Mouse (Mus musculus) kidney, adult 2 months (tissue): Measurements from ENCODE around the gene Id3. TPM values are rescaled to one million over a fixed set of nuclear protein-coding genes. Genes with fewer than 3 reads are reported as not detected.
A peak's percentile ranks its signal among the peaks of the same experiment; 100 is the strongest.

Source experiments
- DNase-seq: peaks from one replicate; pipeline ENCODE4 v3.0.0; 2021
- H3K27ac ChIP-seq: fragments of 200-500 bp; 2 replicates; pipeline ENCODE4 v1.5.1; 2012; ENCODE audit warnings: low read depth, low read length, control low read depth, inconsistent platforms; ENCODE audit not compliant: insufficient read depth
- H3K27me3 ChIP-seq: fragments of 200-500 bp; replicated peaks from 2 replicates; pipeline ENCODE4 v1.6.1; 2012; ENCODE audit warnings: mild to moderate bottlenecking, moderate library complexity, low read length, inconsistent platforms; ENCODE audit not compliant: control insufficient read depth, insufficient read depth
- H3K36me3 ChIP-seq: fragments of 200-500 bp; 2 replicates; pipeline ENCODE4 v1.6.1; 2012; ENCODE audit warnings: mild to moderate bottlenecking, moderate library complexity, low read length, inconsistent platforms; ENCODE audit not compliant: control insufficient read depth, insufficient read depth
- H3K4me1 ChIP-seq: fragments of 200-500 bp; 2 replicates; pipeline ENCODE4 v1.6.1; 2011; ENCODE audit warnings: low read length; ENCODE audit not compliant: control insufficient read depth, insufficient read depth
- H3K4me3 ChIP-seq: fragments of 200-500 bp; 2 replicates; pipeline ENCODE4 v1.5.1; 2011; ENCODE audit warnings: mild to moderate bottlenecking, low read depth, low read length, control low read depth; ENCODE audit not compliant: insufficient read depth
- CTCF ChIP-seq: fragments of 200-500 bp; conservative IDR thresholded peaks from 2 replicates; pipeline ENCODE4 v1.5.1; 2011; ENCODE audit warnings: low read depth, mild to moderate bottlenecking, control low read depth, low read length, moderate library complexity, mixed read lengths; ENCODE audit not compliant: insufficient read depth, insufficient read length
- POLR2A ChIP-seq: fragments of 200-500 bp; IDR thresholded peaks from one replicate; pipeline ENCODE4 v1.6.1; 2011; ENCODE audit warnings: low read depth, low read length, control low read depth
- WGBS: fragments of 180-500 bp; shearing (Covaris S2); methylation state at CpG from one replicate; pipeline ENCODE4 v1.1.7; 2018; 5-methylcytosine and 5-hydroxymethylcytosine counted together
- polyA plus RNA-seq: library from polyadenylated mRNA; depleted of rRNA; stranded (reverse); fragments of >200 nt; gene quantifications from 2 replicates; pipeline ENCODE4 v1.2.3, GENCODE M21; 2012

The Id3 gene
- polyA plus RNA-seq, 1 experiment: 259 TPM

DNA sequence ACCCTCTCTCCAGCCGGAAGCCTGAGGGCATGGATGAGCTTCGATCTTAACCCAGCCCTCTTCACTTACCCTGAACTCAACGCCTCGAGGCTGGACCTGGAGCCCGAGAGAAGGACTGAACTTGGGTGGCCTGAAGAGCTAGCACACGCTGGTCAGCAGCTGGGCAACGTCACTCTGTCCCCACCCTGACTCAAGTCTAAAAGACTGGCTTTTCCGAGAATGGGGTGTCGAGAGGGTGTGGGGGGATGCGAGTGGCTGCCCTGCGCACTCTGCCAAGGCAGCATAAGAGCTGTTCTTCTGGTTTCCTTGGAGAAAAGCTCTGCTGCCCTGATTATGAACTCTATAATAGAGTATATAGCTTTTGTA, 1.6 kb downstream of the Id3 start:
- DNase-seq: no peak

DNA sequence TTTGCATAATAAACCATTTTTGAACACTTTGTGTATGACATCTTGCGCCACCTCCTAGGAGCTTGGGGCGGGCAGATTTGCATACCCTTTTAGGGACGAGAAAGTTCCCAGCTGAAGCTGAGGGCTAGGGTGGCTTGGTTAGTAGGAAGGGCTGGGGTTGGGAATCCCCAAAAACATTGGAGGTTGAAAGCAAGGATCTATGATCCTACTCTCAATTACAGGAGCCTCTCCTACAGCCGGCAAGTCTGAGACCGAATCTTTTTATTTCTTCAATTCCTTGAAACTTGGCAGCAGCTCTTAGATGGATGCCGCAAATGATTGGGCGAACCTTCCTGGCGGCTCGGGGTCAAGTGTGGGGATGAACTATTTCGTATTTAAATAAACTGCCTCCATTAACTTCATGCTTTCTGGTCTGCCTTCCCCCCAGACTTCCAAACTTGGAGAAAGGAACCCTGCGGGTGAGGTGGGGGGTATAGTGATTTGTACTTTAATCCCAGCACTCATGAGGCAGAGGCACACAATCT, 2.1 kb downstream of the Id3 start:
- H3K27ac ChIP-seq: peak overlapping the region; percentile 99
- no peaks in the 10 kb centered on the region; the same call in 1 of the 2 replicates for H3K36me3 ChIP-seq
- 24% methylated on average over 11 of the region's 11 CpGs for WGBS
- H3K4me3 ChIP-seq: peak overlapping the region; percentile 71
- H3K27me3 ChIP-seq: no peaks in the 10 kb centered on the region
- DNase-seq: peak; percentile 31
- H3K4me1 ChIP-seq: peaks cover 29% of the 10 kb centered on the region
- TF ChIP-seq CTCF (no peak), POLR2A (no peak)

More for the DNA sequence above, 1.6 kb downstream of the Id3 start:
- TF ChIP-seq POLR2A: no peak
- no peak for TF ChIP-seq CTCF
- H3K27me3 ChIP-seq: no peaks in the 10 kb centered on the region
- 3% methylated on average over 11 of the region's 11 CpGs for WGBS
- peak overlapping the region; percentile 71 for H3K4me3 ChIP-seq
- H3K36me3 ChIP-seq: no peaks in the 10 kb centered on the region; the same call in 1 of the 2 replicates
- H3K4me1 ChIP-seq: peaks cover 29% of the 10 kb centered on the region
- H3K27ac ChIP-seq: peak overlapping the region; percentile 99

DNA sequence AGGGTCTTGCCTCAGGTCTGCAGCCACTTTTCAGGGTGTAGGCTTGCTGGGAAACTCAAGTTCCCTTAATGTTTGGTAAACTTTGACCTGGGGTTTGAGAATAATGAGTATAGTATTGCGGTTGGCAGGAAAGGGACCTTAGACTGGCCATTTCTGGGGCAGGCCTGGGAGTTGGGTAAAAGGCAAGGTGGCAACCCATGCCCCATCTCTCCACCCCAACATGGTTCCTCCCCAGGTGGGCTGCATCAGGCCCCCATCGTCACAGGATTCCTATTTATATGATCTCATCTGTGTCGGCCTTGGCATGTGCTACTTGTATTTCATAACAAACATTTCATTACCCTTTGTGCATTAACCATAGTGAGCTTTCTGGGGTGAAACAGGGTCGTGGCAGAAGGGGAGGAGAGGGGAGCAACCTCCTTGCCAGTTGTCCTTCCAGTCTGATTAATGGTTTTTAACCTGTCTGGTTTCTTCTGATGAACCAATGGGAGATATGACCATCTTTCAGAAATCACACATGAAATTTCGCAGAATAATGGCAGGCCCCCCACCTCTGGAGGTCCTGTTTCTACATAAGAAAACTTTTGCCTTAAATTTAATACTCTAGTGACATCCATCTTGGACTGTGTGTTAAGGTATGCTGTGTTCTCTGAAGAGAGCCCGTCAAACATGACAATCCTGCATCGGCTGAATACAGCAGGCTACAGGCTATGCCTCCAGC, 2.9 kb downstream of the Id3 start:
- DNase-seq: peak; percentile 43
- Histone ChIP-seq H3K4me1 (peaks cover 25% of the 10 kb centered on the region), H3K27me3 (no peaks in the 10 kb centered on the region), H3K4me3 (peak overlapping the region; percentile 71), H3K27ac (peak overlapping the region; percentile 99), H3K36me3 (no peaks in the 10 kb centered on the region; the same call in 1 of the 2 replicates)
- no peak for TF ChIP-seq CTCF
- no peak for TF ChIP-seq POLR2A
- 31% methylated on average over 7 of the region's 7 CpGs for WGBS

DNA sequence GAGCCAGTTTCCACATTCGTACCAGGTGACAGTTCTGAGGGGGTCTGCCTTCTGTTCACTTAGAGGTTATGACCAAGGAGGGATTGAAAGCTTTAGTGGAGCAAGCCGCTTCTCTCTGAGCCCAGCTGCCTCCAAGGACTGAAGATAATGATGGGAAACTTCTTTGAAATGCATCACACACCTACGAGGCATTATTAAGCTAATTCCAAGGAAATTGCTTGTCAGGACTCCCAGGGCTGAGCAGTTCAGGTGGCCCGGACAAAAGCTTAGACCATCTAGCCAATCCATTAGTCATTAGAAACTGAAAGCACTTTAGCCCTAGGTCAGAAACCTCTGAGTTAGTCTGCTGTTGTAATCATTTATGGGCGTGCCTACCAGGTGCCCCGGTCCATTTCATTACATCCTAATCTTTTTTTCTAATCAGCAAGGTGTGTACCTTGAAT, 3.4 kb downstream of the Id3 start:
- peaks cover 25% of the 10 kb centered on the region for H3K4me1 ChIP-seq
- 19% methylated on average over 6 of the region's 6 CpGs for WGBS

DNA sequence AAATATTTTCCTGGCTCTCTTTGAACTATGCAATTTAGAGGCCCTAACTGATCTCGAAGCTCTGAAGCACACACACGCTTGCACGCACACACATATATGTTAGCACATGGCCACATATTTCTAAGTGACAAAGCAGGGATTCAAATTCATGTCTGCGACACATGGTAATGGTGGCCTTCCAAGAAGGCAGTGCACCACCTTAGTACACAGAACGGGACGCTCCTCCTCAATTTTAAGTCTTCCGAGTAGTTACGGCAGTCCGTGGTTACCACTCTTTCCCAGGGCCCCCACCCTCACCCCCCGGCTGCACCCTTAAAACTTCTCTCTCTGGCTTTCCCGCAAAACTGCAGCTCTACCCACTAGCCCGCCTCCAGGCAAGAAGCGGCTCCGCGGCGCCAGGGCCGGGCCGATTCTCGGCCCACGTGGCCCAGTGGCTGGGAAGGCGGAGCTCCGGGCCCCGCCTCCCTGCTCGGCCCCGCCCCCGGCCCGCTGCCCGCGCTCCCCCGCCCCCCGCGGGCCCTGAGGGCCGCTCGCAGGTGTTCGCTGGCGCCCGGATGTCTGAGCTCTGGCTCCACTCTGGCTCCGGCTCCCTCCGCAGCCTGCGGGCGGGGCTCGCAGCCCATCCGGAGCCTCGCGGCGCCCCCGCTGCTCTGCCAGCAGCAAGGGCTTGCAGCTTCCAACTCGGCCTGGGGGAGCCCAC, 4.3 kb downstream of the Id3 start:
- Histone ChIP-seq H3K4me1 (peaks cover 17% of the 10 kb centered on the region), H3K27ac (peak overlapping the region; percentile 99), H3K4me3 (peak overlapping the region; percentile 33), H3K36me3 (no peaks in the 10 kb centered on the region; the same call in 1 of the 2 replicates), H3K27me3 (no peaks in the 10 kb centered on the region)
- 1% methylated on average over 47 of the region's 48 CpGs for WGBS
- DNase-seq: peak; percentile 95
- TF ChIP-seq CTCF (no peak), POLR2A (peak; percentile 48)

More for the DNA sequence above, 3.4 kb downstream of the Id3 start:
- no peaks in the 10 kb centered on the region; the same call in 1 of the 2 replicates for H3K36me3 ChIP-seq
- peak overlapping the region; percentile 18; the same call in 1 of the 2 replicates for H3K4me3 ChIP-seq
- TF ChIP-seq POLR2A: no peak
- no peak for TF ChIP-seq CTCF
- peak overlapping the region; percentile 99 for H3K27ac ChIP-seq
- no peaks in the 10 kb centered on the region for H3K27me3 ChIP-seq
- DNase-seq: peak; percentile 84

DNA sequence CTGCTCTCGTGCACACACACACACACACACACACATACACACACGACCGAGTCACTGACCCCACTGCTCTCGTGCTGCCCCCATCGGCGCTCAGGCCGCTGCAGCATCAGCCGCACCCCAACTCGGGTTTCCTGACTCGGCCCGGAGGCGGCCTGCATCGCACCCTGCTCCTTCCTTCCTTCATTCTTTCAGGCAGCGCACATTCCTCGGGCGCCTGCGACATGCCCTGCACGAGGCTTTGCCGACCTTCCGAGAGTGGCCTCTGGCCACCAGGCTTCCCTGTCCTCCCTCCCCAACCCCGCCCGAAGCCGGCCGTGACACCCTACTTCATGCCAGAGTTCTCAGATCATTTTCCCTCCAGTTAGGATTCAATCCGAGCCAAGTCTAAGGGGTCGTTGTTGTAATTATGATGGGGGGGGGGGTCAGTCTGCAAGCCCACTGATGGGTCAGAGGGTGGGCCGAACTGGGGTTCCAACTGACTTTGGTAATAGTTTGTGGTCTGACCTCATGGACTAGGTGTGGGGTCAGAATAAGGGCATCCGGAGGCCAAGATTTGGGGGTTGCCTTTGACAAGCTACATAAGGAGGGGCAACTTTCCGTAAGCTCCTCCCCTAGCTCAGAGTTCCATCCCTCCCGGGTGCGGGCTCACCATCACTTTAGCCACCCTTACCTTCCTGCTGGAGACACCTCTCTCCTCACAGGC, 5.2 kb downstream of the Id3 start:
- no peaks in the 10 kb centered on the region for H3K27me3 ChIP-seq
- DNase-seq: peak; percentile 87
- H3K36me3 ChIP-seq: no peaks in the 10 kb centered on the region; the same call in 1 of the 2 replicates
- peaks cover 11% of the 10 kb centered on the region; the same call in 1 of the 2 replicates for H3K4me1 ChIP-seq
- peak overlapping the region; percentile 88 for H3K27ac ChIP-seq
- H3K4me3 ChIP-seq: peak overlapping the region; percentile 9; the same call in 1 of the 2 replicates
- WGBS: 11% methylated on average over 31 of the region's 31 CpGs
- no peak for TF ChIP-seq POLR2A
- no peak for TF ChIP-seq CTCF

DNA sequence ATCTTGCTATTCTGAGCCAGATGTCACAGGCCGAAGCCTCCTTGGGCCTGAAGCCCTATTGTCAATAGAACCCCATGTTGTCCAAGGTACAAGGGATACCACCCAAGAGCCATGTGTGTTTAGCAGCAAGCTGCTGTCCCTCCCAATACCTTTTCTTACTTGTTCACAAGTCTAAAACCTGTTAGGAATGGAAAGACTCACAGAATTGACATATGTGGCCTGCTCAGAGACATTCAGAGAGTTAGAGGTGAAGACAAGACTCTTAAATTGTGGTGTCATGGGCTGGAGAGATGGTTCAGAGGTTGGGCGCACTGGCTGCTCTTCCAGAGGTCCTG, 5.7 kb downstream of the Id3 start:
- no peaks in the 10 kb centered on the region for H3K27me3 ChIP-seq
- no peaks in the 10 kb centered on the region; the same call in 1 of the 2 replicates for H3K36me3 ChIP-seq
- DNase-seq: no peak
- peaks cover 11% of the 10 kb centered on the region; the same call in 1 of the 2 replicates for H3K4me1 ChIP-seq
- peak overlapping the region; percentile 88 for H3K27ac ChIP-seq
- whole genome bisulfite sequencing: 90% methylated on average over 2 of the region's 2 CpGs
- H3K4me3 ChIP-seq: no peak overlapping the region
- no peak for TF ChIP-seq POLR2A
- TF ChIP-seq CTCF: no peak
